Mouse (Mus musculus): ENCODE data around the gene Tmem178. TPM values are rescaled to one million over a fixed set of nuclear protein-coding genes. Genes with fewer than 3 reads are reported as not detected.
A peak's percentile ranks its signal among the peaks of the same experiment; 100 is the strongest.

Gene Tmem178
- polyA plus RNA-seq, 1 experiment from 2014 or later, result 16.5 TPM

DNA sequence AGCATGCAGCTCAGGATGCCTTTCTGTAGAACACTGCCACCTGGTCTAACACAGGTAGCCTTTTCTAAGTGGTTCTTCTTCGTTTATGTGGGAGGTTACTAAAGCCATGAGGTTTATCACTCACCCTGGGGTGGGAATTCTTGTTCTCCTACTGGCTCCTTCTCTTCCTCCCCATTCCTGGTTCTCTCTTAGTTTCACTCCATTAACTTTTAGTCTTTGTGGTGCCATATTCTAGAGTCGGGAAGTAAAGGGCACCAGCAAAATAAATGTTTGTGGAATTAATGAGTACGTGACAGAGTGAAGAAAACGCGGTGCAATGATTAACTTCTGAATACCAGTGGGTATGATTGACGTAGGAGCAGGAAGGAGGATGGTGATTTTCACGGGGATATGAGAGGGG lies 28.5 kb downstream of the Tmem178 start:
- no peak for ATAC-seq (ENCODE audit: borderline replicate concordance, extremely low read depth, low FRiP score, low TSS enrichment)
- H3K36me3 ChIP-seq, result no peaks in the 10 kb centered on the region
- no peak overlapping the region for H3K4me3 ChIP-seq
- H3K4me1 ChIP-seq, result peaks cover 31% of the 10 kb centered on the region
- no peaks in the 10 kb centered on the region for H3K9me3 ChIP-seq
- H3K4me2 ChIP-seq, result no peak overlapping the region
- no peak overlapping the region for H3K9ac ChIP-seq
- no peaks in the 10 kb centered on the region for H3K27me3 ChIP-seq
- 73% methylated on average over 7 of the region's 7 CpGs for WGBS
- H3K27ac ChIP-seq, result no peak overlapping the region

DNA sequence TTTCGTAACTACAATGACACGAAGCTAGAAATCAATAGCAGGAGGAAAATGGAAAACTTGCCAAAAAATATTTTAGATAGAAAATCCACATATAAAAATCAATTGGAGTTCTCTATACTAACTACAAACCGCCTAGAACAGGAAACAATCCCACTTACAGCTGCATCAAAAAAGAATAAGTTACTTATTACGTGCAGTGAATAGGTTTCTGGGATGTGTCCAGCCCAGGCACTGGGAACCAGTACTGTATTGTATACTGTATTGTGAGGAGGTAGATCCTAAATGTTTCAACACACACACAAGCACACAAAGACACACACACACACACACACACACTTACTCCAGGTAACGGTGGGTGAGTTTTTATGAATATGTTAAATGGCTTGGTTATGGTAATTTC lies 32.8 kb downstream of the Tmem178 start:
- no peaks in the 10 kb centered on the region for H3K36me3 ChIP-seq
- no peak overlapping the region for H3K4me2 ChIP-seq
- H3K4me1 ChIP-seq, result peaks cover 19% of the 10 kb centered on the region
- H3K9me3 ChIP-seq, result no peaks in the 10 kb centered on the region
- no peak overlapping the region for H3K4me3 ChIP-seq
- 64% methylated on average over 5 of the region's 5 CpGs for WGBS
- no peak for ATAC-seq (ENCODE audit: borderline replicate concordance, extremely low read depth, low FRiP score, low TSS enrichment)
- H3K27ac ChIP-seq, result no peak overlapping the region
- H3K9ac ChIP-seq, result no peak overlapping the region
- H3K27me3 ChIP-seq, result no peaks in the 10 kb centered on the region

DNA sequence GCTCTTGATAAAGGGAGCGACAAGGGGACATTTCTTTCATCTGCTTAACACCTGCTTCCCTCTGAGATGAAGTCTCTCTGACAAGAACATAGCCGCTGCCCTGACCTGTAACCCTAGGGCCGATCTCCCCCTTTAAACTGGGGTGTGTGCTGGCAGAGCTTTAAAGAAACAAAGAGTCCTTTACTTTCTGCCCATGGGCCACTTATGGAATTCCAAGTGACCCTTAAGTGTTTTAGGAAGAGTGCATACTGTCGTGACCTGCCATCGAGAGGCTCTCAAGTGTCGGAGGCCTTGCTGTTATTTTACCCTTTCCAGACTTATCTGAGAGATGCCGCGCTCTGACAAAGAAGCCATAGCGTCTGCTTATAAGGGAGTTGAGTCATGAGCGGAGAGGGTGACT lies 35.7 kb downstream of the Tmem178 start:
- no peaks in the 10 kb centered on the region for H3K36me3 ChIP-seq
- H3K4me2 ChIP-seq, result no peak overlapping the region
- H3K4me3 ChIP-seq, result no peak overlapping the region
- H3K4me1 ChIP-seq, result peaks cover 28% of the 10 kb centered on the region
- no peaks in the 10 kb centered on the region for H3K27me3 ChIP-seq
- H3K9ac ChIP-seq, result no peak overlapping the region
- no peaks in the 10 kb centered on the region for H3K9me3 ChIP-seq
- 49% methylated on average over 10 of the region's 10 CpGs for WGBS
- no peak overlapping the region for H3K27ac ChIP-seq
- 0 out of 2 replicates have a peak, but pooled peaks have one; percentile 29 for ATAC-seq (ENCODE audit: borderline replicate concordance, extremely low read depth, low FRiP score, low TSS enrichment)

DNA sequence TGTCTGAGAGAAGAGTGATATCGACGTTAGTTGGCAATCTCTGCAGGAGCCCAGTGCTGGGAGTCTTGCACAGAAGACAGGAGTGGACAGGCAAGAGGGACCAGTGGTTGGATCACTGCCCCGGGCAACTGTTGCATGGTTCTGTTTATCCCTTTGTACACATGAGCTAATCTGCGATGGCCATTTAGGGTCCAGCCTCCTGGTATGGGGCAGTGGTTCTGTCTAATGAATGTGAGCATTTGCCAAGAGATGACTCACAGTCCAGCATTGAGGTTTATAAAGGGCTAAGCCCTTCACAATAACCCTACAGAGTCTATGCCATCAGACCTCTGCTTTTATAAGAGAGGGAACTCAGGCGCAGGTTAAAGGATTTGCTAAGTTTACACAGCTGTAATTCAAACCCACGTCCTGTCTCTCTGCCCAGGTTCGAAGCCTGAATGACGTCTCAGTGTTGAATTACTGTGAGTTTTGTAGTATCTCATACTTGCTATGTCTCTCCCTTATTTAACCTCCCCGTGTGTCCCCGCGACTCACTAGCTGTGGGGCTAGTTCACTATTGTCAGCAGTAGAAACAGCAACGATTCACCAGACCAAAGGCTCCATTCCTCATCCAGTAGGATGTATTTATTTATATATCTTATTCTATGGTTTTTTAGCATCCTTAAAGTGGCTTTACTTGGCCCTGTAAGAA lies 37.4 kb downstream of the Tmem178 start:
- H3K27ac ChIP-seq, result no peak overlapping the region
- peaks cover 24% of the 10 kb centered on the region for H3K4me1 ChIP-seq
- no peaks in the 10 kb centered on the region for H3K9me3 ChIP-seq
- no peaks in the 10 kb centered on the region for H3K27me3 ChIP-seq
- H3K4me3 ChIP-seq, result no peak overlapping the region
- H3K4me2 ChIP-seq, result no peak overlapping the region
- 56% methylated on average over 12 of the region's 12 CpGs for WGBS
- ATAC-seq (ENCODE audit: borderline replicate concordance, extremely low read depth, low FRiP score, low TSS enrichment), result peak; percentile 47; the same call in 1 of the 2 replicates
- H3K36me3 ChIP-seq, result no peaks in the 10 kb centered on the region
- no peak overlapping the region for H3K9ac ChIP-seq

DNA sequence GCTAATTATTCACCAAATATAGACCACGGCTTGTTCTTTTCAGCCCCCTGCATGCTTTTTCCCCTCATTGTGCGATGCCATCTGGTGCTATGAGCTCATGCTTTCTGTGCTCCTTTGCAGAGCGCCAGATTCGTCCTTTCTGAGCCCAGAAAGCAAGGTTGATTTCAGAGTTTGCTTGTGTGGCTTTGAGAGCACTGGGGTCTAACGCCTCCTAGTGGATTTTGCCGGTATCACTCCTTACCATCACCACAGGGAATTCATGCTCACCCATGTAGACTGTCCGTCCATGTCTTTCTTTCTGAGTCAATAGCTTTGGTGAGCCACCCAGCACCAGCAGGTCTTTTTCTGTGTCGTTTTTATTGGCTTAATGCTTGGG lies 38.0 kb downstream of the Tmem178 start:
- no peaks in the 10 kb centered on the region for H3K9me3 ChIP-seq
- H3K27ac ChIP-seq, result no peak overlapping the region
- ATAC-seq (ENCODE audit: borderline replicate concordance, extremely low read depth, low FRiP score, low TSS enrichment), result peak; percentile 44; the same call in 1 of the 2 replicates
- peaks cover 23% of the 10 kb centered on the region for H3K4me1 ChIP-seq
- no peak overlapping the region for H3K4me3 ChIP-seq
- WGBS, result 11% methylated on average over 8 of the region's 8 CpGs
- H3K9ac ChIP-seq, result no peak overlapping the region
- no peaks in the 10 kb centered on the region for H3K27me3 ChIP-seq
- no peaks in the 10 kb centered on the region for H3K36me3 ChIP-seq
- no peak overlapping the region for H3K4me2 ChIP-seq

DNA sequence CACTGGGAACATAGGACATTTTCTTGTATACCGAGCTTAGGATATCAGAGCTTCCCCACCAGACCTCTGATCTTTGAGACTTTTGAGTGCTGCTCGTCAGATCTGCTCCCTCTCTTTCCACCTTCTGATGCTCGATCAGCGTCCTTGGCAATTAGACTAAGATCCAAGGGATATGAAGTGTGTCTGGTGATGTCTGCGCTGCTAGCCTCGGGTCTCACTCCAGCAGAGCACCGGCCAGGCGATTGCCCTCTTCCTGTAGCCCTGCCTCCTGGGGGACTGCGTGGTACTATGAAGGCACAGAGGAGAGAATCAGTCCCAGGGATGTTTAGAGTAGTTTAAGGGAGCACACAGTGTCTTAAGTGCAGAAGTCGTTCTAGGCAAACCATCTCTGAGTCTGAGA lies 38.5 kb downstream of the Tmem178 start:
- no peak overlapping the region for H3K9ac ChIP-seq
- no peaks in the 10 kb centered on the region for H3K36me3 ChIP-seq
- no peak overlapping the region for H3K4me3 ChIP-seq
- WGBS, result 77% methylated on average over 10 of the region's 10 CpGs
- no peak overlapping the region for H3K4me2 ChIP-seq
- H3K9me3 ChIP-seq, result no peaks in the 10 kb centered on the region
- H3K4me1 ChIP-seq, result peaks cover 23% of the 10 kb centered on the region
- ATAC-seq (ENCODE audit: borderline replicate concordance, extremely low read depth, low FRiP score, low TSS enrichment), result no peak
- H3K27me3 ChIP-seq, result no peaks in the 10 kb centered on the region
- H3K27ac ChIP-seq, result no peak overlapping the region

DNA sequence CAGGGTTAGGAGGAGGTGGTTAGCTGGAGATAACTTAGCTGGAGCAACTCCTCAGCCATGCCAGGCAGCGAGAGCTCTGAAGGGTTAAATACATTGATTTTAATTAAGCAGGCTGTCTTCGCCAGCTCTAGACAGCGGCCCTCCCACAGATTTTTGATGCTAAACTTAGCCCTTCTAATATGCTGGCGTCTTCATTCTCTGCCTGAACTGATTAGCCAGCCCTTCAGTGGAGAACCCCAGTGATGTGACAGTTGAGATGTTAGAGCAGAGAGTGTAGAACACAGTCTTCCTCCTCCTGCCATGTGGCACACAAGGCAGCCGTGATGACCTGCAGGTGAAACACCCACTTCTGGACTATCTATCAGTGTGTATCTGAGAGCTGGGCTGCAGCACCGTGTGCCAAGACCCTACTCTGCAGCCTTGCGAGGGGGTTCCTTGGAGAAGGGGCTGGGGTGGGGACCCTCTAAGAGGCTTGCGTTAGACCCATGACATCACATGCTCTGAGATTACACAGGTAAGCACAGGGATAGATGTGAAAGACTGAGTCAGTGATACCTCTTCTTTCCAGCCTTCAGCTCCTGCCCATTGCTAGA lies 47.2 kb downstream of the Tmem178 start:
- 71% methylated on average over 8 of the region's 8 CpGs for WGBS
- H3K9ac ChIP-seq, result no peak overlapping the region
- no peak overlapping the region for H3K4me2 ChIP-seq
- H3K27me3 ChIP-seq, result no peaks in the 10 kb centered on the region
- H3K9me3 ChIP-seq, result no peaks in the 10 kb centered on the region
- no peak for ATAC-seq (ENCODE audit: borderline replicate concordance, extremely low read depth, low FRiP score, low TSS enrichment)
- no peaks in the 10 kb centered on the region; the same call in 1 of the 2 replicates for H3K36me3 ChIP-seq
- no peak overlapping the region for H3K4me3 ChIP-seq
- 0 out of 2 replicates have a peak, but pooled peaks cover 4% of the 10 kb centered on the region for H3K4me1 ChIP-seq
- H3K27ac ChIP-seq, result no peak overlapping the region

DNA sequence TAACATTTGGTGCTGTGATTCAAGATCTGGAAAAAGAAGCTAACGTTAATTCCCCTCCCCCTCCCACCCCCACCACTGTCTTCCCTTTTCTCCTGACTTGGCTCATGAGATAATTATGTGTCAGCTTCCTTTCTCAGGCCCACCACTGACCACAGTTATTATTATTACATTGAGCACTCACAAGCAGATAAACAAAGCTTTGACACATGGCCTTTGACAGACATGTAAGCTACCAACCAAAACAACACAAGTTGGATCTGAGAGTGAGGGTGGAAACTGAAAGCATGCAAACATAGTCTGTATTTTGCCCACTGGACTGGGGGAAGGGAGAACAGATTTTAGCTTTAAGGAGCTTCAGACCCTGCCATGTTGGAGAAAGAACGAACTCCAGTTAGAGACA lies 52.8 kb downstream of the Tmem178 start:
- Histone ChIP-seq H3K9ac (no peak overlapping the region), H3K4me3 (no peak overlapping the region), H3K4me1 (peaks cover 19% of the 10 kb centered on the region; the same call in 1 of the 2 replicates), H3K4me2 (0 out of 2 replicates have a peak overlapping the region, but pooled peaks have one; percentile 17), H3K9me3 (no peaks in the 10 kb centered on the region), H3K27me3 (no peaks in the 10 kb centered on the region), H3K27ac (peak overlapping the region; percentile 88), H3K36me3 (no peaks in the 10 kb centered on the region; the same call in 1 of the 2 replicates)
- peak; percentile 89 for ATAC-seq (ENCODE audit: borderline replicate concordance, extremely low read depth, low FRiP score, low TSS enrichment)
- 36% methylated on average over 2 of the region's 2 CpGs for WGBS

DNA sequence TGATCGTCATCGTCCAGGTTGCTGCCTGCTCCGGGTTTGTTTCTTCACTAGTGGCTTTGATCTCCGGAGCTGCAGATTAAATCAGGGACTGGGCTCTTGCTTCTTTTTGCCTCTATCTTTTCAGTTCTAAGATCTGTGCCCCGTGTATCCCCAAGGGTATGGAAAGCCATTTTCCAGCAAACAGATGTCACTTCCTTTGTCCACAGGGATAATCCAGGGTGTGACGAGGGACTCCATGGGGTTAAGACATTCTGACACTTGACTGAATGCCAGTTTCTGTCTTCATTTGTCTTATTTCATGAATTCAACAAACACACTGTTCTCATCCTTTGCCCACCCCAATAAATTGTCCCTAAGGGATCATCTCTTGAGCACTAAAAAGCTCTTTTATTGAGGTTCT lies 54.5 kb downstream of the Tmem178 start:
- no peak overlapping the region for H3K4me2 ChIP-seq
- WGBS, result 41% methylated on average over 6 of the region's 6 CpGs
- no peak for ATAC-seq (ENCODE audit: borderline replicate concordance, extremely low read depth, low FRiP score, low TSS enrichment)
- peak overlapping the region; percentile 48 for H3K27ac ChIP-seq
- H3K9me3 ChIP-seq, result no peaks in the 10 kb centered on the region
- H3K4me3 ChIP-seq, result no peak overlapping the region
- H3K36me3 ChIP-seq, result no peaks in the 10 kb centered on the region; the same call in 1 of the 2 replicates
- H3K9ac ChIP-seq, result no peak overlapping the region
- no peaks in the 10 kb centered on the region for H3K27me3 ChIP-seq
- H3K4me1 ChIP-seq, result peaks cover 26% of the 10 kb centered on the region; the same call in 1 of the 2 replicates

DNA sequence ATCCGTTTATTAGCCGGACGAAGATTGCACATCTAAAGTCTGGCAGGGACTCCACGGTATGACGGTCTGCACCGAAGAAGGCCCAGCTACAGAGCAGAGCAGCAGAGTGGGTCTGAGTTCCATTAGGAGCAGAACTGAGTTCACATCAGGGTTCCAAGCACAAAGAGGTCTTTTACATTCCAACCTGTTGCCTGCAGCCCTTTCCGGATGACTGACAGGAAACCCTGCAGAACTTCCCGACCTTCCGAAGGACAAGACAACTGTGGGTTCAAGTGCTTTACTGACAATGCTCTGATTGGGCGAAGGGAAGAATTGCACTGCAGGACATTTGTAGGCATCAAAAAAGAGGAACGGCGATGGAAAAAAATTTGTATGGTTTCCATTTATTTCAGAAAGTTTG lies 56.6 kb downstream of the Tmem178 start:
- Histone ChIP-seq H3K36me3 (no peaks in the 10 kb centered on the region; the same call in 1 of the 2 replicates), H3K27ac (no peak overlapping the region), H3K9ac (no peak overlapping the region), H3K4me2 (no peak overlapping the region), H3K27me3 (no peaks in the 10 kb centered on the region), H3K4me3 (no peak overlapping the region), H3K9me3 (no peaks in the 10 kb centered on the region), H3K4me1 (peaks cover 40% of the 10 kb centered on the region)
- ATAC-seq (ENCODE audit: borderline replicate concordance, extremely low read depth, low FRiP score, low TSS enrichment), result no peak
- 77% methylated on average over 12 of the region's 12 CpGs for WGBS

DNA sequence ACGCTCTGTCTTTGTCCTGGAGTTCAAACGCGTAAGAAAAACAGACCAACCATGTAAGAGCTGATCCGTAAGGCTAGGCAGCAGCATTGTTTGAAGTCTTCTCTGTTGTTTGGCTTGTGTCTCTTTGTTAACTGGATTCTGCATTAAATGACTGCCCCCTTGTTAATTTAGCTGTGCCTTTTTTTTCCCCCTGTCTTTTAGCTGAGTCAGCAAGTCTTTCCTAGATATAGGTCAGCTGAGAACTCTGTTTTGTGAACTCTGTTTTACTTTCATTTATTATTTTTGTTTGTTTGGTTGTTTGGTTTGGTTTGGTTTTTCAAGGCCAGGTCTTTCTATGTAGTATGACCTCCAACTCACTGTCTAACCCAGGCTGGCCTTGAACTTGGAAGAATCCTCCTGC lies 57.2 kb downstream of the Tmem178 start:
- H3K9me3 ChIP-seq, result no peaks in the 10 kb centered on the region
- no peak for ATAC-seq (ENCODE audit: borderline replicate concordance, extremely low read depth, low FRiP score, low TSS enrichment)
- H3K4me1 ChIP-seq, result peaks cover 40% of the 10 kb centered on the region
- H3K36me3 ChIP-seq, result no peaks in the 10 kb centered on the region
- H3K4me3 ChIP-seq, result no peak overlapping the region
- no peak overlapping the region for H3K27ac ChIP-seq
- WGBS, result 87% methylated on average over 4 of the region's 4 CpGs
- no peaks in the 10 kb centered on the region for H3K27me3 ChIP-seq
- H3K4me2 ChIP-seq, result no peak overlapping the region
- H3K9ac ChIP-seq, result no peak overlapping the region

DNA sequence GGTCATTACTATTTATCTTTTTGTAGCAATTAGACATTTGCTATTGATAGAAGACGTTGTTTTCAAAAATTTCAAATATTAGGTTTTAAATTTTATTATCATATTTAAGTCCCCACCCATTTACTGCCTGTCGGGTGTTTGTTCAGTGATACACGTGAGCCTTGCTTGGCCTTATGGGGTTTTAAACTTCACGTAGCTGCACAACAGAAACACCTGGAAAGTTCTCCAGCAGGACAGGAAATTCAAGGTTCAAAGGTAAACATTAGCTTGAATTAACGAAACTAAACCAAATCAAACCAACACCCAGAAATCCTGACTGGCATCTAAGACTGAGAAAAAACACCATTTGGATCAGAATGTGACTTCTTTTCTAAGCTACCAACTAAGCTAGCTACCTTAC lies 57.7 kb downstream of the Tmem178 start:
- H3K9ac ChIP-seq, result no peak overlapping the region
- no peak overlapping the region for H3K4me3 ChIP-seq
- no peak overlapping the region for H3K27ac ChIP-seq
- no peak overlapping the region for H3K4me2 ChIP-seq
- no peaks in the 10 kb centered on the region for H3K36me3 ChIP-seq
- H3K9me3 ChIP-seq, result no peaks in the 10 kb centered on the region
- no peaks in the 10 kb centered on the region for H3K27me3 ChIP-seq
- H3K4me1 ChIP-seq, result peaks cover 36% of the 10 kb centered on the region
- ATAC-seq (ENCODE audit: borderline replicate concordance, extremely low read depth, low FRiP score, low TSS enrichment), result no peak
- WGBS, result 56% methylated on average over 5 of the region's 5 CpGs
